Mouse (Mus musculus): Measurements from ENCODE around the gene Defb25.

- TF ChIP-seq CTCF (conservative IDR thresholded peaks at IDR 0.05; ENCODE audit: low read length): no peak
- no peak for TF ChIP-seq POU5F1 (IDR thresholded peaks at IDR 0.05; ENCODE audit: borderline replicate concordance, low read length)
- TF ChIP-seq NANOG (IDR thresholded peaks at IDR 0.05; ENCODE audit: borderline replicate concordance, low read length): no peak
Observed at GRCm38 (mm10) chr2:152622953-152623352, at the start of gene Defb25.

Measured in E14TG2a.4 (cell line).